Mouse (Mus musculus): ENCODE measurements around the gene Hnrnpul2.
A peak's percentile ranks its signal among the peaks of the same experiment; 100 is the strongest.
"Not testable (repeated sequence)": the region's sequence is repeated elsewhere in the genome, so short reads cannot be mapped to it uniquely, and the experiment has no call there.

Hnrnpul2 gene

GRCm38 (mm10) chr19:8851639-8852038 is 31.8 kb downstream of the Hnrnpul2 start:
- no peak for DNase-seq (ENCODE audit: low read depth, low spot score)

- DNase-seq (ENCODE audit: low read depth, low spot score): no peak
Measured at GRCm38 (mm10) chr19:8852236-8852928, 32.6 kb downstream of the Hnrnpul2 start.

- no peak for DNase-seq (ENCODE audit: low read depth, low spot score)
Measured at GRCm38 (mm10) chr19:8853117-8853516, 33.3 kb downstream of the Hnrnpul2 start.

GRCm38 (mm10) chr19:8857689-8858088 is 37.9 kb downstream of the Hnrnpul2 start:
- DNase-seq (ENCODE audit: low read depth, low spot score): peak; percentile 75

- DNase-seq (ENCODE audit: low read depth, low spot score): peak; percentile 48
Measured at GRCm38 (mm10) chr19:8859018-8859417, 39.2 kb downstream of the Hnrnpul2 start.

- DNase-seq (ENCODE audit: low read depth, low spot score): no peak
Measured at GRCm38 (mm10) chr19:8864265-8864664, 44.5 kb downstream of the Hnrnpul2 start.

GRCm38 (mm10) chr19:8870381-8870780 is 50.6 kb downstream of the Hnrnpul2 start:
- not testable (repeated sequence) for DNase-seq (ENCODE audit: low read depth, low spot score)

- DNase-seq (ENCODE audit: low read depth, low spot score): no peak
Measured at GRCm38 (mm10) chr19:8870838-8871237, 51.0 kb downstream of the Hnrnpul2 start.

- DNase-seq (ENCODE audit: low read depth, low spot score): peak; percentile 99
Measured at GRCm38 (mm10) chr19:8871267-8872186, 51.7 kb downstream of the Hnrnpul2 start, which contains the start of gene Ubxn1. Gene Ubxn1, plus strand, starts transcription at chr19:8871496.

GRCm38 (mm10) chr19:8872266-8872840 is 52.5 kb downstream of the Hnrnpul2 start:
- peak; percentile 54 for DNase-seq (ENCODE audit: low read depth, low spot score)

GRCm38 (mm10) chr19:8875031-8875430 is 55.2 kb downstream of the Hnrnpul2 start:
- DNase-seq (ENCODE audit: low read depth, low spot score): no peak

- DNase-seq (ENCODE audit: low read depth, low spot score): peak; percentile 88
Measured at GRCm38 (mm10) chr19:8880311-8881033, 60.7 kb downstream of the Hnrnpul2 start, which contains the start of gene Uqcc3. Gene Uqcc3, minus strand, starts transcription at chr19:8880923.

- no peak for DNase-seq (ENCODE audit: low read depth, low spot score)
Measured at GRCm38 (mm10) chr19:8881034-8881392, 61.2 kb downstream of the Hnrnpul2 start.

- DNase-seq (ENCODE audit: low read depth, low spot score): no peak
Measured at GRCm38 (mm10) chr19:8883616-8884015, 63.8 kb downstream of the Hnrnpul2 start, which contains the start of the genes Lbhd1 and Gm49403. Gene Lbhd1, plus strand, starts transcription at chr19:8883732. Gene Gm49403, plus strand, starts transcription at chr19:8883930.
